Comparison of ENCODE assay signal across 1 mouse cellular context in the genomic region with DNA sequence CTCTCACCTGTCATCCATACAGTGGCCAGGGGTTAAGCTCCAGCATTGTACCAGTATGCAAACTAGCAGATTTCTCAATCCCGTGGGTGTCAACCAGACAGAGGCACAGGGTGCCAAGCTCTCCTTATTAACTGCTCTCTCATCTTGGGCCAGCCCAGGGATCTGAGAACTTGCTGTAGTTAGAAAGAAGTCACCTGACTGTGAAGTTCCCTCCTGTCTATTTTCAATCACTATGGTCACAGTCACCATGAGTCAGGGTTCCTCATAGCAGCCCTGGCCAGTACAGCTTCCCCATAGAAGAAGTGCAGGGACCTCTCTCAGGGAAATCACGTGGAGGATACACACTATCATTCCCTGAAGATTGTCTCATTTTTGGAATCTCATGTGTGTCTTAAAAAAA.
TF ChIP-seq lines count a peak whose summit lies in the region.

No protein-coding gene starts in this region.

TF ChIP-seq in CH12.LX, 34 proteins besides CTCF, POLR2A, EP300 and RAD21 (continued from another document):
- peak; percentile 90 for TF ChIP-seq ETS1 (conservative IDR thresholded peaks at IDR 0.05; ENCODE audit: low read depth, low read length)
- TF ChIP-seq ZNF384 (IDR thresholded peaks at IDR 0.05; ENCODE audit: low read depth, low read length), result no peak
- TF ChIP-seq CHD1 (IDR thresholded peaks at IDR 0.05; ENCODE audit: low read depth, low read length), result no peak
- TF ChIP-seq USF2 (conservative IDR thresholded peaks at IDR 0.05; ENCODE audit: low read depth, low read length), result peak; percentile 57
- TF ChIP-seq TCF12 (IDR thresholded peaks at IDR 0.05; ENCODE audit: low read depth, low read length), result peak; percentile 61; the same call in 1 of the 2 replicates
- no peak; the same call in 1 of the 2 replicates for TF ChIP-seq SMC3 (IDR thresholded peaks at IDR 0.05; ENCODE audit: low read depth, low read length)
- peak; percentile 95 for TF ChIP-seq BHLHE40 (IDR thresholded peaks at IDR 0.05; ENCODE audit: low read depth, low read length)
- TF ChIP-seq JUND (conservative IDR thresholded peaks at IDR 0.05; ENCODE audit: low read depth, low read length), result no peak
- no peak for TF ChIP-seq ZC3H11A (IDR thresholded peaks at IDR 0.05; ENCODE audit: low read depth, low read length)
- TF ChIP-seq CHD2 (IDR thresholded peaks at IDR 0.05; ENCODE audit: low read length), result peak; percentile 36; the same call in 1 of the 2 replicates
- TF ChIP-seq PAX5 (IDR thresholded peaks at IDR 0.05; ENCODE audit: low read length), result no peak
- TF ChIP-seq USF1 (IDR thresholded peaks at IDR 0.05; ENCODE audit: low read depth, low read length), result peak; percentile 56
- TF ChIP-seq RCOR1 (conservative IDR thresholded peaks at IDR 0.05; ENCODE audit: low read depth, low read length), result no peak
- TF ChIP-seq NRF1 (IDR thresholded peaks at IDR 0.05; ENCODE audit: low read depth, low read length), result no peak
- TF ChIP-seq UBTF (IDR thresholded peaks at IDR 0.05; ENCODE audit: low read depth, low read length), result 0 out of 2 replicates have a peak, but pooled peaks have one; percentile 36
- no peak for TF ChIP-seq ZKSCAN1 (IDR thresholded peaks at IDR 0.05; ENCODE audit: borderline replicate concordance, low read depth, low read length)
- no peak for TF ChIP-seq ZMIZ1 (IDR thresholded peaks at IDR 0.05; ENCODE audit: low read depth, low read length)
